Mouse (Mus musculus) MEL (cell line): ENCODE measurements at regions not wholly inside any gene's neighbourhood (a gene's known extent, or its start where the extent isn't known, plus 50 kb on each side); places are given as distances from the start of the nearest gene placed in this dataset.

Experiments used
- BHLHE40 ChIP-seq: IDR thresholded peaks from 2 replicates; pipeline ENCODE4 v1.6.1; 2012; ENCODE audit warnings: low read depth, mild to moderate bottlenecking, inconsistent platforms, low read length, improper control_type of control experiment, borderline replicate concordance
- CTCF ChIP-seq, 3 experiments: IDR thresholded peaks in 2 of 3; conservative IDR thresholded peaks in 1 of 3; 2 replicates each; pipeline ENCODE4 v1.5.1; 2011 to 2012; ENCODE audit warnings: low read length in 3 of 3, low read depth in 2 of 3, mild to moderate bottlenecking in 2 of 3, improper control_type of control experiment in 1 of 3, inconsistent platforms in 1 of 3, mixed read lengths in 1 of 3, moderate library complexity in 1 of 3; ENCODE audit not compliant: control insufficient read depth in 1 of 3, insufficient read depth in 1 of 3, poor library complexity in 1 of 3, severe bottlenecking in 1 of 3
- E2F4 ChIP-seq: IDR thresholded peaks from 2 replicates; pipeline ENCODE4 v1.6.1; 2011; ENCODE audit warnings: low read depth, low read length, improper control_type of control experiment, borderline replicate concordance
- EP300 ChIP-seq, 2 experiments: IDR thresholded peaks; 2 replicates each; pipeline ENCODE4 v1.6.1; 2011; ENCODE audit warnings: improper control_type of control experiment in 2 of 2, low read length in 2 of 2, low read depth in 1 of 2, mild to moderate bottlenecking in 1 of 2
- GATA1 ChIP-seq: IDR thresholded peaks from 2 replicates; pipeline ENCODE4 v1.6.1; 2011; ENCODE audit warnings: low read depth, low read length, improper control_type of control experiment
- KAT2A ChIP-seq: conservative IDR thresholded peaks from 2 replicates; pipeline ENCODE4 v1.6.1; 2012; ENCODE audit warnings: low read depth, low read length, improper control_type of control experiment, inconsistent platforms
- MAX ChIP-seq: IDR thresholded peaks from 2 replicates; pipeline ENCODE4 v1.6.1; 2011; ENCODE audit warnings: low read length, improper control_type of control experiment
- MXI1 ChIP-seq: IDR thresholded peaks from 2 replicates; pipeline ENCODE4 v1.6.1; 2011; ENCODE audit warnings: mild to moderate bottlenecking, low read depth, low read length, improper control_type of control experiment
- NELFE ChIP-seq: IDR thresholded peaks from 2 replicates; pipeline ENCODE4 v1.6.1; 2011; ENCODE audit warnings: low read depth, low read length, improper control_type of control experiment
- POLR2A ChIP-seq, 2 experiments: IDR thresholded peaks; 2 replicates each; pipeline ENCODE4 v1.6.1; 2011 to 2012; ENCODE audit warnings: low read length in 2 of 2, mild to moderate bottlenecking in 2 of 2, control low read depth in 1 of 2, improper control_type of control experiment in 1 of 2, low read depth in 1 of 2, moderate library complexity in 1 of 2; ENCODE audit not compliant: control insufficient read depth in 1 of 2, insufficient read depth in 1 of 2, poor library complexity in 1 of 2
- TAL1 ChIP-seq: IDR thresholded peaks from 2 replicates; pipeline ENCODE4 v1.6.1; 2012; ENCODE audit warnings: mild to moderate bottlenecking, inconsistent platforms, low read length, moderate library complexity, mixed read lengths
- TBP ChIP-seq: IDR thresholded peaks from 2 replicates; pipeline ENCODE4 v1.8.0; 2011; ENCODE audit warnings: low read depth, low read length, improper control_type of control experiment
- ZKSCAN1 ChIP-seq: IDR thresholded peaks from 2 replicates; pipeline ENCODE4 v1.6.1; 2012; ENCODE audit warnings: low read depth, mild to moderate bottlenecking, inconsistent platforms, low read length, improper control_type of control experiment, moderate library complexity

DNA sequence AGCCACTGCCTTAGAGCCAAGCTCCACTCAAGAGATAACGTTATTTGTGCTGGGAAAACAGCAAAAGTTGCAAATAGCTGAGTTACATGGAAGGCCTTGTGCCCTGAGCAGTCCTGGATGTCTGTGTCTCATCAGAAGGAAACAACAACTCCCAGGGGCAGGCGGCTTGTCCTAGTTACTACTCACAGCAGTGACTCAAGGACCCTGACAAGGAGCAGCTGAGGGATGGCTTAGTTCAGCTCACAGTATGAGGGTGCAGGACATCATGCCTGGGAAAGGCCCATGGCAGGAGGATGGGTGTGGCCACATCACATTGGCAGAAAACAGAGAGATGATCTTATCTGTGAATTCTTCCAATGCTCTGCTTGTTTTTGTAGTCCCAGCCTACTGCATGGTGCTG, 109.4 kb upstream of the Cox10 start:
- TF ChIP-seq GATA1 (no peak), CTCF (IDR thresholded peaks at IDR 0.05 in 2 of 3, conservative IDR thresholded peaks at IDR 0.05 in 1 of 3; ENCODE audit: control insufficient read depth in 1 of 3, insufficient read depth in 1 of 3, low read depth in 2 of 3, low read length in 3 of 3, poor library complexity in 1 of 3, severe bottlenecking in 1 of 3) (no peak), EP300 (IDR thresholded peaks at IDR 0.05; ENCODE audit: low read depth in 1 of 2, low read length in 2 of 2) (no peak), E2F4 (no peak), TAL1 (no peak), ZKSCAN1 (no peak), BHLHE40 (no peak), MAX (no peak), KAT2A (no peak), TBP (no peak), MXI1 (no peak), NELFE (no peak), POLR2A (IDR thresholded peaks at IDR 0.05; ENCODE audit: control insufficient read depth in 1 of 2, insufficient read depth in 1 of 2, low read depth in 1 of 2, low read length in 2 of 2, poor library complexity in 1 of 2) (no peak)
